Mouse (Mus musculus): ENCODE measurements around the gene Sectm1a. TPM values are rescaled to one million over a fixed set of nuclear protein-coding genes. Genes with fewer than 3 reads are reported as not detected.

The Sectm1a gene
- 0.88 TPM in 1 of 2 replicates, not detected in the other for polyA plus RNA-seq (2012; ENCODE audit: insufficient read depth, insufficient read length, missing spikeins)

DNA sequence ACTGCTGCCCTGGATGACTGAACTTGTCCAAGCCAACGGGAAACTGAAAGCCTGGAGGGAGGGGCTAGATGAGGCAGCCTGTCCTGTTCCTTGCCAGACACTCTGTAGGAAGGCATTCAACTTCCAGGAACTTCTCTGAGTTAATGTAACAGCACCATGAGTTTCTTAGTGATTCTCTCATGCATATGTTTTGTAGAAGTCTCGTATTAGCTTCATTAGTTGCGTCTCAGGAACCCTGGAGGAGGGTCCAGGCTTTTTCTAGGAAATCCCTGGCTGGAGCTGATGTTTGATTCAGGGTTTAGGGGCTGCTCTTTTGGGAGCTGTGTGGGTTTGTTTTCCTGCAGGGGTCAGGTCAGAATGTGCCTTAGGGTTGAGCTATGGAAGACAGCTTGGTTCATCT lies at the start of gene Sectm1a:
TSS of gene Sectm1a (minus strand) at position 101 of the 400 bp plus-strand sequence.
- no peak within 1 kb of the TSS for H3K27ac ChIP-seq (ENCODE audit: insufficient read depth, low read depth, low read length)
- peaks cover 28% of the 10 kb centered on the region for H3K4me1 ChIP-seq (ENCODE audit: control insufficient read depth, insufficient read depth, low read length)
- no peak for TF ChIP-seq CTCF (IDR thresholded peaks at IDR 0.05; ENCODE audit: low read depth, low read length)
- TF ChIP-seq POLR2A (IDR thresholded peaks at IDR 0.05; ENCODE audit: borderline replicate concordance, low read depth, low read length): no peak
- H3K4me3 ChIP-seq (ENCODE audit: insufficient read depth, low read length): no peak within 1 kb of the TSS

DNA sequence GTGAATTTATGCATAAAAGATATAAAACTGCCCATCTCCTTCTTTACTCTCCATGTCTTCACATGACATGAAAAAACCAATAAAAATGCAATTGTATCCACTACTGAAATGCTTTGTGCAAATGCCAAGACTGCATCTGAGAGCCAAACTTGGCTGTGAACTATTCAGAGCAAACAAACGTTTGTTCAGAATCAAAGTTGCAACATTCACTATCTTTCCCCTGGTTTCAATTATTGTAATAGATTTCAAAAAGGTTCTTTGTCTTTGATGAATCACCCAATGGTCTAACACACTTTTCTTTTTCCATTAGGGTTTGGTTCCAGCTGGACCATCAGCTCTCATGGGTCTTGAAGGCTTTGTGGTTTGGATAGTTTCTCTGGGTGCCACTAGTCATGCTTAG lies 48.6 kb upstream of the Sectm1a start:
- no peak overlapping the region for H3K4me3 ChIP-seq (ENCODE audit: insufficient read depth, low read length)
- no peaks in the 10 kb centered on the region for H3K4me1 ChIP-seq (ENCODE audit: control insufficient read depth, insufficient read depth, low read length)
- no peak overlapping the region for H3K27ac ChIP-seq (ENCODE audit: insufficient read depth, low read depth, low read length)
- TF ChIP-seq POLR2A (IDR thresholded peaks at IDR 0.05; ENCODE audit: borderline replicate concordance, low read depth, low read length) (no peak), CTCF (IDR thresholded peaks at IDR 0.05; ENCODE audit: low read depth, low read length) (no peak)

GRCm38 (mm10) chr11:121127441-121127840 lies 46.4 kb upstream of the Sectm1a start:
- Histone ChIP-seq H3K4me3 (ENCODE audit: insufficient read depth, low read length) (no peak overlapping the region), H3K27ac (ENCODE audit: insufficient read depth, low read depth, low read length) (no peak overlapping the region), H3K4me1 (ENCODE audit: control insufficient read depth, insufficient read depth, low read length) (no peaks in the 10 kb centered on the region)
- TF ChIP-seq POLR2A (IDR thresholded peaks at IDR 0.05; ENCODE audit: borderline replicate concordance, low read depth, low read length) (no peak), CTCF (IDR thresholded peaks at IDR 0.05; ENCODE audit: low read depth, low read length) (no peak)

GRCm38 (mm10) chr11:121126395-121126794 lies 45.4 kb upstream of the Sectm1a start:
- H3K4me1 ChIP-seq (ENCODE audit: control insufficient read depth, insufficient read depth, low read length): no peaks in the 10 kb centered on the region
- no peak overlapping the region for H3K27ac ChIP-seq (ENCODE audit: insufficient read depth, low read depth, low read length)

GRCm38 (mm10) chr11:121125522-121126172 lies 44.6 kb upstream of the Sectm1a start:
- no peak overlapping the region for H3K27ac ChIP-seq (ENCODE audit: insufficient read depth, low read depth, low read length)
- TF ChIP-seq POLR2A (IDR thresholded peaks at IDR 0.05; ENCODE audit: borderline replicate concordance, low read depth, low read length) (no peak), CTCF (IDR thresholded peaks at IDR 0.05; ENCODE audit: low read depth, low read length) (no peak)
- H3K4me1 ChIP-seq (ENCODE audit: control insufficient read depth, insufficient read depth, low read length): peaks cover 2% of the 10 kb centered on the region; the same call in 1 of the 2 replicates
- H3K4me3 ChIP-seq (ENCODE audit: insufficient read depth, low read length): no peak overlapping the region

More at GRCm38 (mm10) chr11:121126395-121126794, 45.4 kb upstream of the Sectm1a start:
- no peak for TF ChIP-seq POLR2A (IDR thresholded peaks at IDR 0.05; ENCODE audit: borderline replicate concordance, low read depth, low read length)
- TF ChIP-seq CTCF (IDR thresholded peaks at IDR 0.05; ENCODE audit: low read depth, low read length): no peak
- H3K4me3 ChIP-seq (ENCODE audit: insufficient read depth, low read length): no peak overlapping the region

- TF ChIP-seq POLR2A (IDR thresholded peaks at IDR 0.05; ENCODE audit: borderline replicate concordance, low read depth, low read length) (no peak), CTCF (IDR thresholded peaks at IDR 0.05; ENCODE audit: low read depth, low read length) (no peak)
- peaks cover 2% of the 10 kb centered on the region; the same call in 1 of the 2 replicates for H3K4me1 ChIP-seq (ENCODE audit: control insufficient read depth, insufficient read depth, low read length)
- H3K27ac ChIP-seq (ENCODE audit: insufficient read depth, low read depth, low read length): no peak overlapping the region
- no peak overlapping the region for H3K4me3 ChIP-seq (ENCODE audit: insufficient read depth, low read length)
These were observed 42.4 kb upstream of the Sectm1a start for GRCm38 (mm10) chr11:121123438-121123837.

GRCm38 (mm10) chr11:121122024-121122670 lies 41.1 kb upstream of the Sectm1a start:
- no peak overlapping the region for H3K4me3 ChIP-seq (ENCODE audit: insufficient read depth, low read length)
- H3K4me1 ChIP-seq (ENCODE audit: control insufficient read depth, insufficient read depth, low read length): peaks cover 2% of the 10 kb centered on the region; the same call in 1 of the 2 replicates
- no peak overlapping the region for H3K27ac ChIP-seq (ENCODE audit: insufficient read depth, low read depth, low read length)
- TF ChIP-seq CTCF (IDR thresholded peaks at IDR 0.05; ENCODE audit: low read depth, low read length) (no peak), POLR2A (IDR thresholded peaks at IDR 0.05; ENCODE audit: borderline replicate concordance, low read depth, low read length) (no peak)

GRCm38 (mm10) chr11:121121151-121121550 lies 40.1 kb upstream of the Sectm1a start:
- Histone ChIP-seq H3K4me1 (ENCODE audit: control insufficient read depth, insufficient read depth, low read length) (peaks cover 2% of the 10 kb centered on the region; the same call in 1 of the 2 replicates), H3K27ac (ENCODE audit: insufficient read depth, low read depth, low read length) (no peak overlapping the region), H3K4me3 (ENCODE audit: insufficient read depth, low read length) (no peak overlapping the region)
- TF ChIP-seq POLR2A (IDR thresholded peaks at IDR 0.05; ENCODE audit: borderline replicate concordance, low read depth, low read length) (no peak), CTCF (IDR thresholded peaks at IDR 0.05; ENCODE audit: low read depth, low read length) (no peak)

- TF ChIP-seq CTCF (IDR thresholded peaks at IDR 0.05; ENCODE audit: low read depth, low read length): no peak
- Histone ChIP-seq H3K4me3 (ENCODE audit: insufficient read depth, low read length) (no peak within 1 kb of the TSS), H3K4me1 (ENCODE audit: control insufficient read depth, insufficient read depth, low read length) (peaks cover 2% of the 10 kb centered on the region; the same call in 1 of the 2 replicates), H3K27ac (ENCODE audit: insufficient read depth, low read depth, low read length) (no peak within 1 kb of the TSS)
These were observed 37.6 kb upstream of the Sectm1a start, which contains the start of gene Tex19.2 for GRCm38 (mm10) chr11:121118577-121118976. Gene Tex19.2 (minus strand): TSS chr11:121118677.

DNA sequence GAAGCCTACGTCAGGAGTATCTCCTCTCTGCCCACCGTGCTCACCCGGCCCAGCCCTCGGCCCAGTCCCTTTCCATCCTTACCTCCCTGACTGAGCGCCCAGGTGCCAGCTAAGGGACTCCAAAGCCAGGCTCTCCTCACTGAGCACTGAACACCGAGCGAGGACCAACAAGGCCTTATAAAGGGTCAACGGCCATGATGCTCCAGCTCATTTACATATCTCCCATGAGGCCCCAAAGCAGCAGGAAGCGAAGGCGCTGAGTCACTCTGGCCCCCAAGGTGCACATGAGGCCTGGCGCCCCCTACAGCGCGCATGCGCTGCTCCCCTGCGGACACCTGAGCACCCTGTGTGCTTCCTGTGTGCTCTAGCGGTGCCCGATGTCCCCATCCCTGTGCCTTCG lies 37.1 kb upstream of the Sectm1a start:
- peaks cover 2% of the 10 kb centered on the region; the same call in 1 of the 2 replicates for H3K4me1 ChIP-seq (ENCODE audit: control insufficient read depth, insufficient read depth, low read length)
- no peak overlapping the region for H3K4me3 ChIP-seq (ENCODE audit: insufficient read depth, low read length)
- no peak for TF ChIP-seq POLR2A (IDR thresholded peaks at IDR 0.05; ENCODE audit: borderline replicate concordance, low read depth, low read length)

More for the DNA sequence above, 37.1 kb upstream of the Sectm1a start:
- no peak overlapping the region for H3K27ac ChIP-seq (ENCODE audit: insufficient read depth, low read depth, low read length)

Measured in bone marrow macrophage, adult 2 months (primary cell).